Mouse (Mus musculus) MEL (cell line): Measurements from ENCODE around the gene Mypop. TPM values are rescaled to one million over a fixed set of nuclear protein-coding genes. Genes with fewer than 3 reads are reported as not detected.

Experiments
- DNase-seq: peaks from one replicate; pipeline ENCODE4 v3.0.0; 2011; ENCODE audit warnings: low read depth, low spot score
- H3K27ac ChIP-seq: 2 replicates; pipeline ENCODE4 v1.5.1; 2012; ENCODE audit warnings: low read depth, mild to moderate bottlenecking, control low read depth, low read length, moderate library complexity; ENCODE audit not compliant: control insufficient read depth
- H3K27me3 ChIP-seq, 2 experiments: fragments of 150-350 bp in 1 of 2; sonication (generic) in 1 of 2; 2 replicates each; pipeline ENCODE4 v1.6.1; 2012; ENCODE audit warnings: low read length in 2 of 2, mild to moderate bottlenecking in 2 of 2, improper control_type of control experiment in 1 of 2, moderate library complexity in 1 of 2; ENCODE audit not compliant: insufficient read depth in 2 of 2, control insufficient read depth in 1 of 2
- H3K36me3 ChIP-seq, 2 experiments: 2 replicates each; pipeline ENCODE4 v1.6.1; 2012 to 2014; ENCODE audit warnings: low read length in 2 of 2, improper control_type of control experiment in 1 of 2, inconsistent platforms in 1 of 2, mild to moderate bottlenecking in 1 of 2; ENCODE audit not compliant: insufficient read depth in 2 of 2, control insufficient read depth in 1 of 2
- H3K4me1 ChIP-seq, 2 experiments: fragments of 150-350 bp in 1 of 2; sonication (generic) in 1 of 2; 2 replicates each; pipeline ENCODE4 v1.6.1; 2012; ENCODE audit warnings: low read length in 2 of 2, improper control_type of control experiment in 1 of 2, mild to moderate bottlenecking in 1 of 2; ENCODE audit not compliant: insufficient read depth in 2 of 2, control insufficient read depth in 1 of 2
- H3K4me3 ChIP-seq, 2 experiments: fragments of 150-350 bp in 1 of 2; sonication (generic) in 1 of 2; 2 replicates each; pipeline ENCODE4 v1.5.1; 2012; ENCODE audit warnings: low read depth in 2 of 2, low read length in 2 of 2, mild to moderate bottlenecking in 2 of 2, moderate library complexity in 2 of 2, control low read depth in 1 of 2, improper control_type of control experiment in 1 of 2; ENCODE audit not compliant: control insufficient read depth in 1 of 2, insufficient read depth in 1 of 2
- H3K79me2 ChIP-seq: 2 replicates; pipeline ENCODE4 v1.6.1; 2012; ENCODE audit warnings: mild to moderate bottlenecking, low read length, moderate library complexity; ENCODE audit not compliant: control insufficient read depth, poor library complexity, insufficient read depth
- H3K9ac ChIP-seq: 2 replicates; pipeline ENCODE4 v1.6.1; 2012; ENCODE audit warnings: low read depth, mild to moderate bottlenecking, control low read depth, low read length, moderate library complexity; ENCODE audit not compliant: control insufficient read depth, poor library complexity, severe bottlenecking
- H3K9me3 ChIP-seq: fragments of 150-350 bp; sonication (generic); replicated peaks from 2 replicates; pipeline ENCODE4 v1.6.1; 2012; ENCODE audit warnings: mild to moderate bottlenecking, low read length, improper control_type of control experiment, moderate library complexity; ENCODE audit not compliant: insufficient read depth
- BHLHE40 ChIP-seq: IDR thresholded peaks from 2 replicates; pipeline ENCODE4 v1.6.1; 2012; ENCODE audit warnings: low read depth, mild to moderate bottlenecking, inconsistent platforms, low read length, improper control_type of control experiment, borderline replicate concordance
- CHD2 ChIP-seq: IDR thresholded peaks from 2 replicates; pipeline ENCODE4 v1.6.1; 2011; ENCODE audit warnings: low read length, improper control_type of control experiment
- CTCF ChIP-seq, 3 experiments: IDR thresholded peaks in 2 of 3; conservative IDR thresholded peaks in 1 of 3; 2 replicates each; pipeline ENCODE4 v1.5.1; 2011 to 2012; ENCODE audit warnings: low read length in 3 of 3, low read depth in 2 of 3, mild to moderate bottlenecking in 2 of 3, improper control_type of control experiment in 1 of 3, inconsistent platforms in 1 of 3, mixed read lengths in 1 of 3, moderate library complexity in 1 of 3; ENCODE audit not compliant: control insufficient read depth in 1 of 3, insufficient read depth in 1 of 3, poor library complexity in 1 of 3, severe bottlenecking in 1 of 3
- E2F4 ChIP-seq: IDR thresholded peaks from 2 replicates; pipeline ENCODE4 v1.6.1; 2011; ENCODE audit warnings: low read depth, low read length, improper control_type of control experiment, borderline replicate concordance
- ELF1 ChIP-seq: IDR thresholded peaks from 2 replicates; pipeline ENCODE4 v1.6.1; 2014; ENCODE audit warnings: low read depth, mild to moderate bottlenecking, inconsistent platforms, low read length, improper control_type of control experiment, moderate library complexity
- EP300 ChIP-seq, 2 experiments: IDR thresholded peaks; 2 replicates each; pipeline ENCODE4 v1.6.1; 2011; ENCODE audit warnings: improper control_type of control experiment in 2 of 2, low read length in 2 of 2, low read depth in 1 of 2, mild to moderate bottlenecking in 1 of 2
- GABPA ChIP-seq: IDR thresholded peaks from 2 replicates; pipeline ENCODE4 v1.6.1; 2012; ENCODE audit warnings: low read depth, mild to moderate bottlenecking, inconsistent platforms, low read length, improper control_type of control experiment, moderate library complexity
- GATA1 ChIP-seq: IDR thresholded peaks from 2 replicates; pipeline ENCODE4 v1.6.1; 2011; ENCODE audit warnings: low read depth, low read length, improper control_type of control experiment
- MAFK ChIP-seq: IDR thresholded peaks from 2 replicates; pipeline ENCODE4 v1.6.1; 2011; ENCODE audit warnings: low read depth, mild to moderate bottlenecking, low read length, improper control_type of control experiment, borderline replicate concordance
- MAZ ChIP-seq: IDR thresholded peaks from 2 replicates; pipeline ENCODE4 v1.6.1; 2012; ENCODE audit warnings: low read depth, mild to moderate bottlenecking, inconsistent platforms, low read length, improper control_type of control experiment
- MEF2A ChIP-seq: IDR thresholded peaks from 2 replicates; pipeline ENCODE4 v1.6.1; 2014; ENCODE audit warnings: low read depth, mild to moderate bottlenecking, inconsistent platforms, low read length, improper control_type of control experiment; ENCODE audit not compliant: poor library complexity, insufficient replicate concordance, severe bottlenecking; ENCODE audit errors: extremely low read depth
- MXI1 ChIP-seq: IDR thresholded peaks from 2 replicates; pipeline ENCODE4 v1.6.1; 2011; ENCODE audit warnings: mild to moderate bottlenecking, low read depth, low read length, improper control_type of control experiment
- MYB ChIP-seq: IDR thresholded peaks from 2 replicates; pipeline ENCODE4 v1.6.1; 2011; ENCODE audit warnings: mild to moderate bottlenecking, low read depth, low read length, improper control_type of control experiment
- NRF1 ChIP-seq: IDR thresholded peaks from 2 replicates; pipeline ENCODE4 v1.6.1; 2014; ENCODE audit warnings: low read depth, mild to moderate bottlenecking, inconsistent platforms, low read length, improper control_type of control experiment, moderate library complexity; ENCODE audit not compliant: poor library complexity, insufficient read depth, severe bottlenecking
- POLR2AphosphoS5 ChIP-seq: IDR thresholded peaks from 2 replicates; pipeline ENCODE4 v1.6.1; 2012; ENCODE audit warnings: low read depth, borderline replicate concordance, mild to moderate bottlenecking, inconsistent platforms, low read length, moderate library complexity, mixed read lengths
- RAD21 ChIP-seq: IDR thresholded peaks from 2 replicates; pipeline ENCODE4 v1.6.1; 2011; ENCODE audit warnings: mild to moderate bottlenecking, low read depth, low read length, improper control_type of control experiment
- SMC3 ChIP-seq: IDR thresholded peaks from 2 replicates; pipeline ENCODE4 v1.6.1; 2011; ENCODE audit warnings: low read depth, low read length, improper control_type of control experiment
- UBTF ChIP-seq: IDR thresholded peaks from 2 replicates; pipeline ENCODE4 v1.6.1; 2012; ENCODE audit warnings: low read depth, mild to moderate bottlenecking, inconsistent platforms, low read length, improper control_type of control experiment, moderate library complexity, borderline replicate concordance; ENCODE audit not compliant: insufficient read depth
- USF1 ChIP-seq: IDR thresholded peaks from 2 replicates; pipeline ENCODE4 v1.6.1; 2014; ENCODE audit warnings: low read depth, mild to moderate bottlenecking, inconsistent platforms, low read length, improper control_type of control experiment, moderate library complexity
- USF2 ChIP-seq, 2 experiments: IDR thresholded peaks; 2 replicates each; pipeline ENCODE4 v1.6.1; 2011 to 2012; ENCODE audit warnings: improper control_type of control experiment in 2 of 2, low read length in 2 of 2, borderline replicate concordance in 1 of 2, inconsistent platforms in 1 of 2, low read depth in 1 of 2, mild to moderate bottlenecking in 1 of 2; ENCODE audit not compliant: insufficient read depth in 1 of 2
- ZC3H11A ChIP-seq: IDR thresholded peaks from 2 replicates; pipeline ENCODE4 v1.6.1; 2012; ENCODE audit warnings: low read depth, mild to moderate bottlenecking, inconsistent platforms, low read length, improper control_type of control experiment
- ZKSCAN1 ChIP-seq: IDR thresholded peaks from 2 replicates; pipeline ENCODE4 v1.6.1; 2012; ENCODE audit warnings: low read depth, mild to moderate bottlenecking, inconsistent platforms, low read length, improper control_type of control experiment, moderate library complexity
- ZMIZ1 ChIP-seq: IDR thresholded peaks from 2 replicates; pipeline ENCODE4 v1.6.1; 2012; ENCODE audit warnings: low read depth, mild to moderate bottlenecking, inconsistent platforms, low read length, improper control_type of control experiment, moderate library complexity
- polyA plus RNA-seq, 2 experiments: library from polyadenylated mRNA; stranded (reverse) in 1 of 2; unstranded in 1 of 2; fragments of >175 nt in 1 of 2; fragments of >200 nt in 1 of 2; gene quantifications; 2 replicates each; pipeline versions ENCODE4 v1.2.1 to v1.2.4; 2012; ENCODE audit warnings: low replicate concordance in 2 of 2, low read depth in 1 of 2; ENCODE audit not compliant: insufficient read length in 2 of 2, insufficient read depth in 1 of 2, missing spikeins in 1 of 2
- total RNA-seq: library from RNA; depleted of rRNA; stranded (reverse); fragments of 300-350 nt; gene quantifications from 2 replicates; pipeline ENCODE4 v1.2.3, GENCODE M21; 2012

Gene Mypop
- total and polyA plus RNA-seq, 3 experiments: 1.2 to 6.5 TPM; not detected in 1

DNA sequence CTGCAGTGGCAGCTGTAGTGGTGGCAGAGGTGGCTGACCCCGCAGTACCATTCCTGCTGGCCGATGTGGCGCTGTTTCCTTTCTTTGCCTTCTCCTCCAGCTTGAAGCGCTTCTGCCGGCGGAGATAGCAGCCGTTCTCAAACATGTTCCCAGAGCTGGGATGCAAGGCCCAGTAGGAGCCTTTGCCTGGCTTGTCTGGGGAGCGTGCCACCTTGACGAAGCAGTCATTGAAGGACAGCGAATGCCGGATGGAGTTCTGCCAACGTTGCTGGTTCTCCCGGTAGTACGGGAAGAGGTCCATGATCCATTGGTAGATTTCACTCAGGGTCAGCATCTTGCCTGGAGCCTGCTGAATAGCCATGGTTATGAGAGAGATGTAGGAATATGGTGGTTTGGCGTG lies 23.4 kb downstream of the Mypop start:
- Histone ChIP-seq H3K9ac (no peak overlapping the region), H3K36me3 (no peaks in the 10 kb centered on the region), H3K4me3 (no peak overlapping the region), H3K9me3 (no peaks in the 10 kb centered on the region), H3K27me3 (peaks cover 1 to 2% of the 10 kb centered on the region in 2 experiments; a peak in 2 of 4 replicates), H3K79me2 (no peaks in the 10 kb centered on the region), H3K27ac (no peak overlapping the region), H3K4me1 (no peaks in the 10 kb centered on the region)
- TF ChIP-seq ZC3H11A (no peak), POLR2AphosphoS5 (no peak), USF2 (IDR thresholded peaks at IDR 0.05; ENCODE audit: borderline replicate concordance in 1 of 2, insufficient read depth in 1 of 2, low read depth in 1 of 2, low read length in 2 of 2) (no peak), MXI1 (no peak), USF1 (no peak), ZMIZ1 (no peak), NRF1 (no peak), MEF2A (no peak)
- DNase-seq: no peak

DNA sequence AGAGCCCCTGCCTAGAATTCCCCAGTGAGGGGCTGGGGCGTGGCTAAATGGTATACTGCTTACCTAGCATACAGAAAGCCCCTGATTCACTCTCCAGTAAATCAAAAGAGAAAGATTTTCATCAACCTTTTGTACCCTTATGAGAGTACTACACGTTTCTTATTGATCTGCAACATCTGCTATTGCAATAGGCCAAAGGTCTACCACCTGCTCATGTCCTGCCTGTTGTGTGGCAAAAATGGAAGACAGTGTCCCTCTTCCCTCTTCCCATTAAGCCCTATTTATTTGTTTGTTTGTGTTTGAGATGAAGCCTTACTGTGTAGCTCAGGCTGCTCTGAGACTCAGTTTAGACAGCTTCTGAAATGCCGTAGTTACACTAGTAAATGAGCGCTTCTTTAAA lies 25.0 kb downstream of the Mypop start:
- Histone ChIP-seq H3K9me3 (no peaks in the 10 kb centered on the region), H3K36me3 (no peaks in the 10 kb centered on the region), H3K9ac (no peak overlapping the region), H3K4me1 (no peaks in the 10 kb centered on the region), H3K27ac (no peak overlapping the region), H3K4me3 (no peak overlapping the region), H3K79me2 (no peaks in the 10 kb centered on the region), H3K27me3 (peaks cover 1 to 2% of the 10 kb centered on the region in 2 experiments; a peak in 3 of 4 replicates)
- TF ChIP-seq BHLHE40: no peak
- no peak for TF ChIP-seq SMC3
- TF ChIP-seq EP300 (IDR thresholded peaks at IDR 0.05; ENCODE audit: low read depth in 1 of 2, low read length in 2 of 2): no peak
- TF ChIP-seq UBTF: no peak
- TF ChIP-seq E2F4: no peak
- no peak for TF ChIP-seq ZC3H11A
- no peak for TF ChIP-seq CHD2
- TF ChIP-seq MXI1: no peak
- no peak for TF ChIP-seq NRF1
- TF ChIP-seq ELF1: no peak
- TF ChIP-seq MAZ: no peak
- TF ChIP-seq MAFK: no peak
- TF ChIP-seq MEF2A: no peak
- no peak for TF ChIP-seq MYB
- no peak for TF ChIP-seq GATA1
- TF ChIP-seq RAD21: no peak
- TF ChIP-seq CTCF (IDR thresholded peaks at IDR 0.05 in 2 of 3, conservative IDR thresholded peaks at IDR 0.05 in 1 of 3; ENCODE audit: control insufficient read depth in 1 of 3, insufficient read depth in 1 of 3, low read depth in 2 of 3, low read length in 3 of 3, poor library complexity in 1 of 3, severe bottlenecking in 1 of 3): no peak
- no peak for TF ChIP-seq GABPA
- no peak for TF ChIP-seq ZKSCAN1
- DNase-seq: no peak
